ENCODE assay signal across 8 mouse cellular contexts in genomic region chr9:62026600-62026999, GRCm38 (mm10). TPM values are rescaled to one million over a fixed set of nuclear protein-coding genes. Genes with fewer than 3 reads are reported as not detected.
DNase-seq lines count a peak whose midpoint lies in the region; ATAC-seq and TF ChIP-seq lines count a peak whose summit lies in the region.

Gene Paqr5, minus strand, starts transcription at chr9:62026856.

- H3K4me1 ChIP-seq in embryonic facial prominence, embryonic 13.5 days: peaks cover 16% of the 10 kb centered on the region
- H3K4me1 ChIP-seq in hindbrain, embryonic 10.5 days (replicated peaks): peaks cover 18% of the 10 kb centered on the region
- peaks cover 21% of the 10 kb centered on the region for H3K4me1 ChIP-seq in limb, embryonic 13.5 days
- peaks cover 11% of the 10 kb centered on the region for H3K4me1 ChIP-seq in midbrain, embryonic 13.5 days (replicated peaks)

- intact Hi-C loops in gastrocnemius, adult 2 months (cut with DNase I): no loop called here

- peak; percentile 46; the same call in 1 of the 2 replicates for ATAC-seq in embryonic facial prominence, embryonic 13.5 days (ENCODE audit: insufficient number of reproducible peaks, insufficient read depth, low FRiP score, low TSS enrichment, low read depth)
- peak; percentile 73; the same call in 1 of the 2 replicates for ATAC-seq in limb, embryonic 13.5 days (ENCODE audit: low FRiP score, low read depth)
- ATAC-seq in midbrain, embryonic 13.5 days: no peak

- H3K27me3 ChIP-seq in embryonic facial prominence, embryonic 13.5 days: peaks cover 52% of the 10 kb centered on the region
- H3K27me3 ChIP-seq in hindbrain, embryonic 10.5 days (ENCODE audit: insufficient read depth, poor library complexity, severe bottlenecking): peaks cover 70% of the 10 kb centered on the region
- peaks cover 43% of the 10 kb centered on the region for H3K27me3 ChIP-seq in limb, embryonic 13.5 days
- peaks cover 34% of the 10 kb centered on the region for H3K27me3 ChIP-seq in midbrain, embryonic 13.5 days

- H3K4me3 ChIP-seq in gastrocnemius, adult 2 months: peak within 1 kb of the TSS; percentile 69
- H3K4me3 ChIP-seq in embryonic facial prominence, embryonic 13.5 days: peak within 1 kb of the TSS; percentile 51
- H3K4me3 ChIP-seq in hindbrain, embryonic 10.5 days: peak within 1 kb of the TSS; percentile 59
- H3K4me3 ChIP-seq in limb, embryonic 13.5 days: peak within 1 kb of the TSS; percentile 46
- peak within 1 kb of the TSS; percentile 41 for H3K4me3 ChIP-seq in midbrain, embryonic 13.5 days (replicated peaks)

- H3K9me3 ChIP-seq in embryonic facial prominence, embryonic 13.5 days: no peaks in the 10 kb centered on the region
- no peaks in the 10 kb centered on the region for H3K9me3 ChIP-seq in hindbrain, embryonic 10.5 days
- no peaks in the 10 kb centered on the region for H3K9me3 ChIP-seq in limb, embryonic 13.5 days
- H3K9me3 ChIP-seq in midbrain, embryonic 13.5 days: no peaks in the 10 kb centered on the region

- peak; percentile 56 for DNase-seq in gastrocnemius, adult 2 months
- DNase-seq in gastrocnemius, adult 18-20 months (ENCODE audit: low spot score): no peak
- peak; percentile 38 for DNase-seq in hindbrain, embryonic 10.5 days (ENCODE audit: low spot score)
- peak; percentile 18 for DNase-seq in testis, postnatal 14 days (ENCODE audit: low spot score)
- no peak for DNase-seq in cerebellum, adult 9-10 months

- H3K4me2 ChIP-seq in embryonic facial prominence, embryonic 13.5 days: peak within 1 kb of the TSS; percentile 88
- H3K4me2 ChIP-seq in limb, embryonic 13.5 days (replicated peaks): peak within 1 kb of the TSS; percentile 78
- H3K4me2 ChIP-seq in midbrain, embryonic 13.5 days (replicated peaks): peak within 1 kb of the TSS; percentile 68

- peak within 1 kb of the TSS; percentile 65 for H3K9ac ChIP-seq in embryonic facial prominence, embryonic 13.5 days
- H3K9ac ChIP-seq in limb, embryonic 13.5 days: peak within 1 kb of the TSS; percentile 57
- peak within 1 kb of the TSS; percentile 33; the same call in 1 of the 2 replicates for H3K9ac ChIP-seq in midbrain, embryonic 13.5 days (replicated peaks)

- WGBS in embryonic facial prominence, embryonic 13.5 days: under 1% methylated on average over 29 of the region's 32 CpGs
- WGBS in hindbrain, embryonic 10.5 days: under 1% methylated on average over 32 of the region's 32 CpGs
- whole genome bisulfite sequencing in limb, embryonic 13.5 days: under 1% methylated on average over 32 of the region's 32 CpGs
- WGBS in midbrain, embryonic 13.5 days: under 1% methylated on average over 32 of the region's 32 CpGs

- no peak for TF ChIP-seq CTCF in gastrocnemius, adult 2 months (IDR thresholded peaks at IDR 0.05)

- no peak within 1 kb of the TSS for H3K27ac ChIP-seq in gastrocnemius, adult 2 months
- no peak within 1 kb of the TSS for H3K27ac ChIP-seq in embryonic facial prominence, embryonic 13.5 days
- H3K27ac ChIP-seq in hindbrain, embryonic 10.5 days: peak within 1 kb of the TSS; percentile 59
- no peak within 1 kb of the TSS for H3K27ac ChIP-seq in limb, embryonic 13.5 days
- H3K27ac ChIP-seq in midbrain, embryonic 13.5 days: no peak within 1 kb of the TSS

- no peaks in the 10 kb centered on the region for H3K36me3 ChIP-seq in embryonic facial prominence, embryonic 13.5 days
- no peaks in the 10 kb centered on the region for H3K36me3 ChIP-seq in hindbrain, embryonic 10.5 days
- no peaks in the 10 kb centered on the region for H3K36me3 ChIP-seq in limb, embryonic 13.5 days
- no peaks in the 10 kb centered on the region for H3K36me3 ChIP-seq in midbrain, embryonic 13.5 days

RNA-seq across cellular contexts. Expression of gene Paqr5, which starts in this region (rescaled TPM):
- total RNA-seq in gastrocnemius, adult 2 months (2021): not detected
- total RNA-seq in gastrocnemius, adult 18-20 months (2021): under 1 TPM in 1 of 2 experiments, not detected in 1; 0.21 TPM
- polyA plus RNA-seq in embryonic facial prominence, embryonic 13.5 days (2015; fragmentation: Nextera tagmentation; extraction: Ambion mirVana): 3.4 and 4.3 TPM in 2 replicates
- 0.58 and 0.65 TPM in 2 replicates for polyA plus RNA-seq in hindbrain, embryonic 10.5 days (2016; fragmentation: Nextera tagmentation; extraction: Ambion mirVana)
- 2.1 and 2.8 TPM in 2 replicates for polyA plus RNA-seq in limb, embryonic 13.5 days (2015; fragmentation: Nextera tagmentation; extraction: Ambion mirVana)
- 0.39 and 0.75 TPM in 2 replicates for polyA plus RNA-seq in midbrain, embryonic 13.5 days (2015; fragmentation: Nextera tagmentation; extraction: Ambion mirVana)

Comparison
In these comparisons a context has a peak if more than half of its experiments do, and no peak if none do; other contexts are left out.
1. Peak in DNase-seq and H3K4me3 ChIP-seq in gastrocnemius, adult 2 months; RNA of the gene not detected or under 1 TPM.
2. Peak in DNase-seq, H3K4me3 ChIP-seq and H3K27ac ChIP-seq in hindbrain, embryonic 10.5 days; RNA of the gene not detected or under 1 TPM.